Mouse (Mus musculus) gastrocnemius, adult 8-10 months (tissue): ENCODE measurements around the gene Ccl17. TPM values are rescaled to one million over a fixed set of nuclear protein-coding genes. Genes with fewer than 3 reads are reported as not detected.

Experiments used
- DNase-seq, 2 experiments: peaks; one replicate each; pipeline ENCODE4 v3.0.0; 2022; ENCODE audit warnings: low spot score in 2 of 2
- total RNA-seq, 4 experiments: library from RNA; stranded (reverse); gene quantifications; 2 replicates each; pipeline ENCODE4 v1.2.4; 2022

Gene Ccl17
- total RNA-seq, result under 1 TPM in 1 of 4 experiments, not detected in 3; 0.70 TPM

- no peak for DNase-seq
Measured at GRCm38 (mm10) chr8:94810153-94810552, at the start of gene Ccl17. Ccl17 (plus strand) TSS chr8:94810453.

DNA sequence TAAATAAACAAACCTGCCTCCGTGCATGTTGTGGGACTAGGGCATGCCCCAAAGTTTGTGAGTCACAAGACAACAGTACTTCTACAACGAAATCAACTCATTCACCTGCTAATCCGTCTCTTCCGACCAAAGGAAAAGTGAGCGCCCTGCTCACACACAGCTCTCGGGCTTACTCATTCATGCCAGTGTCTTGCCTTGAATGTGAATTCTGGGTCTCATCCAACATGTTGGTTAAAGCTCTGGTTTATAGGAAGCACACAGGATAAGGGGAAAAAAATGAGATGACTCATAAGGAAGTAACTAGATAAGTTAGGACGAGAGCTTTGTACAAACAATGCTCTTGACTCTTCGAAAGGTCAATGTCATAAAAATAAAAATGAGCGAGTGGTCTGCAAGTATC, 43.2 kb upstream of the Ccl17 start:
- DNase-seq, result no peak

DNA sequence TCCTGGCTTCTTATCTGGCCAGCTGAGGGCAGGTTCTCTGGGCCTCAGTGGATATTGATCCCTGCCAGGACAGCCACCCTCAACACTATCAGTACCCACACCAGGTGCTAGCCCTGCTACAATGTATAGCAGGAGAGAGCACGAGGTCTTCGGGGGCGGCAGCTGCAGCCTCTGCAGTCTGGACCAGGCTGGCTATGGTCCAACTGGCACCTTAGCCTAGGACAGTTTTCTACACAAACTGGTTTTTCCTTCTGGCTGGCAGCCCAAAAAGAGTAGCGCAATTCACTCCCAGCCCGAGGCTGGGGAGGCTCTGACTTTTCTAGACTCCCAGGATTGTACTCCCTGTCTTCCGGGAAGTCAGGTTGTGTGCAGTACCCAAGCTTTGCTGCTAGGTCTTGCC, 39.3 kb upstream of the Ccl17 start:
- DNase-seq, result no peak

DNA sequence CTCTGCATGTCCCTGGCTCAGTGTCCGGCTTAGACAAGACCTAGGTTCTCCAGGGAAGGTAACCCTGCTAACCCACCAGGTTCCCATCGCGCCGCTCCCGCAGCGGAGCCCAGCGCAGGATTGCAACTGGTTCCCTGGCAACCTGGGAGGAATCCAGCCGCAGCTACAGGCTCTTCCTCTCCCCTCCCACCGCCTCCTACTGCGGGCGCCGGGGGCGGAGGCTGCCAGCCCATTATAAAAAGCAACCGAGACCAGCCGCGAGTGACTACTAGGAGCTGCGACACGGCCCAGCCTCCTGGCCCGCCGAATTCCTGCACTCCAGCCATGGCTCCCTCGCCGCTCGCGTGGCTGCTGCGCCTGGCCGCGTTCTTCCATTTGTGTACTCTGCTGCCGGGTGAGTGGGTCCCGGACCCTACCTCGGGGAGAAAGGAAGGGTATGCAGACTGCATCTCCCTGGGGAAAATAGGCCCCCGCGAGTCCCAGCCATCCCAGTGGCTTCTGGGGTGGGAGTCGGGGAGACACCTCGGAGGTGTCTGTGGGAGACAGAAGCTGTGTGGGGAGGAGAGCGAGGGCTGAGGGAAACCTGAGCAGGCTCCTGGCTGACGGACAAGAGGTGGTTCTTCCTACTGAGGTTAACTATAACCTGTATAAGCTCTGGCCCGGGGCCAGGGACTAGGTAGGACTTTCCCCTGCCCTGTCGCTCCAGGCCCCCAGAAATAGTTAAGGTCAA, 38.1 kb upstream of the Ccl17 start, which contains the start of gene Cx3cl1:
Gene Cx3cl1, plus strand, starts transcription at position 69 of the 730 bp plus-strand sequence.
- peak; percentile 20 to 55 for DNase-seq

GRCm38 (mm10) chr8:94773048-94773447, 37.2 kb upstream of the Ccl17 start:
- no peak for DNase-seq

DNA sequence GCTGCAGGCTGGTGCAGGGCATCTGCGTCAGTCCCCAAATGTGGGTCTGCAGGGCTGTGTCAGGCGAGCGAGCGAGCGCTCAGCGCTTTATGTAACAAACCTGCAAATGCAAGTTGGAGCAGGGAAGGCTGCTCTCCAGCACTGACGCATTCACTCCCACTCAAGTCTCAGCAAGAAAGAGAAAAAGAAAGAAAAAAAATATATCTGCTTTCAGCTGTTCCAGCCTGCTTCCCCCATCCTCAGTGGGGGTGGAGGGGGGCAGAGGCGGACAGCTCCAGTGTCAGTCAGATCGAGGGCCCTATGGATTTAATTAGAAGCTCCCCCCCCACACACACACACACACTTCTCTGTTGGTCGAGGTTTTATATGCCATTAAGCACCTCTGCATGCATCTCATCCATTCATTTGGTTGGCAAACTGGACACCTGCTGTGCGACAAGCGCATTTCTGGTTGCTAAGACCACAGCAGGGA, 36.5 kb upstream of the Ccl17 start:
- no peak for DNase-seq

DNA sequence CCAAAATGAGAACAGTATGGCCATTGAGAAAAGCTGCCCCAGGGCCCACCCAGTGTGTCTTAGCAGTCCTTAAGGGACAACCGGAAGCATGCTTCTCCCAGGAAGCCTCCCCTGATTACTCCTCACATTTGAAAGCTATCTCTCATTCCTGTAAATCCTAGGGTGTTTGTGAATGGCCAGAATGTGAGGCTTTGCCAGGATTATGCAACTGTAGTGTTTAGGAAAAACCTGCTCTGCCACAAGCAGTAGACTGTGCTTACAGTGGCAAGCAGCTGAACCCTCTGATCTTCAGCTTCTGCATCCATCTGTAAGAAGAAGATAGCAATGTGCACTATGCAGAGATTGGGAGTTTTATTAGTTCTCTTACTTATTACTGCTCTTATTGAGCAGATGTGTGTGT, 35.7 kb upstream of the Ccl17 start:
- DNase-seq, result no peak

- no peak for DNase-seq
Measured at GRCm38 (mm10) chr8:94776346-94776745, 33.9 kb upstream of the Ccl17 start.

DNA sequence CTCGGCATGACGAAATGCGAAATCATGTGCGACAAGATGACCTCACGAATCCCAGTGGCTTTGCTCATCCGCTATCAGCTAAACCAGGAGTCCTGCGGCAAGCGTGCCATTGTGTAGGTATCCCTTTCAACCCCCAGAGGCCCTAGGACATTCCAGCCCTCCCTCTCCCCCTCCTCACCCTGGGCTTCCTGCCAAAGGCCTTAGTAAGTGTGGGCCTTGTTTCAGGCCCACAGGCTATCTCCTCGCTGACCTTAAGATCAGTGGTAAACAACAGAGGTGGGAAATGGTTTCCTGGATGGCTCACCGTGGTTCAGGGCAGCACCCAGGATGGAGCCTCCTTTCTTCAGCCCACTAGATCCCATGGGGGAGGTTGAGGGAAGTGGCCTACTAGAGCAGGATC, 32.2 kb upstream of the Ccl17 start:
- no peak for DNase-seq

DNA sequence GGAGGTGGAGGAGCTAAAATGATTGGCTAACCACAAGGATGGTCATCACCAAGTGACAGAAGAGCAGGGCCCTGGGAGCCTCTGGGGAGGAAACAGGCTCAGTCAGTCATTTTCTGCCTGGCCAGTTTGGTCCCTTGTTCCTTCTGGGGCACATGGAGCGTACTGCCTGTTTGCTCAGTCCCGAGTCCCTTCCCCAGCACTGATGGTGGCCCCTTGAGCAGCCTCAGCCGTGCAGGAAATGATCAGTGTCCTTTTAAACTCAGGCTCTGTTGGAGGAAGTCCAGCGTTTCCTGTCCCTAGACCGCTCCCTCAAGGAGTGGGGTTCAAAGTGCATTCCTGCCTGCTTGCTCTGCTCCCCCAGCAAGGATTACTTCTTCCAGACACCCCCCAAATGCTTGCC, 31.8 kb upstream of the Ccl17 start:
- no peak for DNase-seq

- DNase-seq, result no peak
Measured at GRCm38 (mm10) chr8:94778895-94779533, 31.2 kb upstream of the Ccl17 start.

DNA sequence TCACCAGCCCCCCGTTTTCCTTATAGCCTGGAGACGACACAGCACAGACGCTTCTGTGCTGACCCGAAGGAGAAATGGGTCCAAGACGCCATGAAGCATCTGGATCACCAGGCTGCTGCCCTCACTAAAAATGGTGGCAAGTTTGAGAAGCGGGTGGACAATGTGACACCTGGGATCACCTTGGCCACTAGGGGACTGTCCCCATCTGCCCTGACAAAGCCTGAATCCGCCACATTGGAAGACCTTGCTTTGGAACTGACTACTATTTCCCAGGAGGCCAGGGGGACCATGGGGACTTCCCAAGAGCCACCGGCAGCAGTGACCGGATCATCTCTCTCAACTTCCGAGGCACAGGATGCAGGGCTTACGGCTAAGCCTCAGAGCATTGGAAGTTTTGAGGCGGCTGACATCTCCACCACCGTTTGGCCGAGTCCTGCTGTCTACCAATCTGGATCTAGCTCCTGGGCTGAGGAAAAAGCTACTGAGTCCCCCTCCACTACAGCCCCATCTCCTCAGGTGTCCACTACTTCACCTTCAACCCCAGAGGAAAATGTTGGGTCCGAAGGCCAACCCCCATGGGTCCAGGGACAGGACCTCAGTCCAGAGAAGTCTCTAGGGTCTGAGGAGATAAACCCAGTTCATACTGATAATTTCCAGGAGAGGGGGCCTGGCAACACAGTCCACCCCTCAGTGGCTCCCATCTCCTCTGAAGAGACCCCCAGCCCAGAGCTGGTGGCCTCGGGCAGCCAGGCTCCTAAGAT, 30.5 kb upstream of the Ccl17 start:
- no peak for DNase-seq

- no peak for DNase-seq
Measured at GRCm38 (mm10) chr8:94780491-94781154, 29.6 kb upstream of the Ccl17 start.

DNA sequence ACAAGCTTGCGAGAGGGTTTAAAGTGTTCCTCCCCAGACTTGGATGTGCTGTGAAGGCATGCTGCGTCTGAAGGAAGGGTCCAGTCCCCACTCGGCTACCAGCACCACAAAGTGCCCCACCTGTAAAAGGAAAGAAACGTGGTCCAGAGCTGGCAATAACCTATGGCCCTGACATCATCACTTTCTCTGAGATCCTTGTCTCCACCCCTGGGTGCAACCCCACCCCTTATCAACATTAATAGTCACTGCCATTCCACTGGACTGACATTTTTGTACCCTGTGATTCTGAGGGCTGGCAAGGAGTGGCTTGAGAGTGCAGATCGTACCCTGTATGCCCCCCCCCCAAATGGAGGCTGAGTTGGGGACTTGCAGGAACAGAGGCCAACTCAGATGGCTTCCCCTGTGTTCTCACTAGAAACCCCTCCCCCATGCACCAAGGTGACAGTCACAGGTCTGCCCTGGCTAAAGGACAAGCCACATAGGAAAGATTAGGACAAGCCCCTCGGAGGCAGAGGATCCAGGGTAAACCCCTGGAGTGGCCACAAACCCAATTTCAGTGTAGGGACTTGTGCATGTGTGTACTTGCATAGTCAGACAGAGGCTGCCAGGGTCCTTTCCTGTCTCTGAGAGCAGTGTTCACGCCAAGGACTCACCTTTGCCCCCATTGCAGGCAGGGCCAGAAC, 29.0 kb upstream of the Ccl17 start:
- DNase-seq, result no peak

GRCm38 (mm10) chr8:94781838-94782235, 28.4 kb upstream of the Ccl17 start:
- no peak for DNase-seq

GRCm38 (mm10) chr8:94783890-94784289, 26.4 kb upstream of the Ccl17 start:
- DNase-seq, result no peak

GRCm38 (mm10) chr8:94785247-94785985, 24.8 kb upstream of the Ccl17 start:
- peak in 1 of 2 experiments; percentile 30 for DNase-seq

DNA sequence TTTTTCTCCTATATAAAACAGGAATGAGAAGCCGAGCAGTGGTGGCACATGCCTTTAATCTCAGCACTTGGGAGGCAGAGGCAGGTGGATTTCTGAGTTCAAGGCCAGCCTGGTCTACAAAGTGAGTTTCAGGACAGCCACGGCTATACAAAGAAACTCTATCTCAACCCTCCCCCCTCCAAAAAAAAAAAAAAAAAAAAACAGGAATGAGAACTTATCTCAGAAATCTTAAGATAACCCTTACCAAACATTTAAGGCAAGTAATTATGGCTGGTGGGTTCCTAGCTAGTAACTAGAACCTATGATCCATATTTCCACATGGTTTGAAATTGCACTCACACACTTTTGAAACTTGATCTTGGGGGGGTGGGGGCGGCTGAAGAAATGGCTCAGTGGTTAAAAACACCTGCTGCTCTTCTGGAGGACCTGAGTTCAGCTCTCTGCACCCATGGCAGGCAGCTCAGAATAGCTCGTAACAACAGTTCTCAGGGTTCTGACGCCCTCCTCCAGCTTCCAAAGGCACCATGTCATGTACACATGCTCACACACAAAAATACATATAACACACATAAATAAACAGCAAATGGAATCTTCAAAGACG, 24.2 kb upstream of the Ccl17 start:
- no peak for DNase-seq

- peak in 1 of 2 experiments; percentile 42 for DNase-seq
Measured at GRCm38 (mm10) chr8:94787524-94788501, 22.4 kb upstream of the Ccl17 start.
